15 mouse cellular contexts compared by ENCODE assay signal in the genomic region with DNA sequence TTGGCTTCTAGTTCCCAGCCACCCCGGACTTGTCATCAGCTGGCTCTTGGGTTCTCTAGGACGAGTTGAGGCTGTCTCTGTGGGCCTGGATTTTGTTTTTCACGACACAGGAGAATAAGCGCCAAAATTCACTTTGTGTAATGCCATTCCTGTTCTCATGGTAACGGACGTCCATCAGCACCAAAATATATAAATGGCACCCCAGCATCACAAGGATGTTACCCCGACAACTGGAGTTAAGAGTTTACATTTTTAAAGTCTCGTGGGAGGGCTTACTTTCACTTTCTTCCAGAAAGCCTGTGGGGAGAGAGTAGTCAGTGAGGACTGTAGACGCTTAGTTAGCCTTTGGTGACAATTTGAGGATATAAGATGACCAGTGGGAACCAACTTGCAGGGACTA.
"Had no signal": no experiment of that assay in that cellular context is flagged by ENCODE, and none has a peak within 500 bp of the region (broad histone marks: within the 10 kb centered on the region; RNA-seq: fewer than 3 reads in every experiment).

No protein-coding gene starts in this region.

- DNase-seq: kidney, adult 11 months; kidney, postnatal 14 days; lung, embryonic 14.5 days; lung, postnatal 14 days; right cerebral cortex, postnatal 4 days; spleen, adult 18-20 months; thymus, adult 2 months; thymus, postnatal 25 days had no signal

- H3K27ac ChIP-seq: kidney, embryonic 15.5 days; left cerebral cortex, adult 2 months; limb, embryonic 15.5 days; liver, embryonic 12.5 days; macrophage; midbrain, embryonic 13.5 days; neural tube, embryonic 15.5 days had no signal

- H3K4me2 ChIP-seq: kidney, embryonic 15.5 days; limb, embryonic 15.5 days; liver, embryonic 12.5 days; lung, embryonic 14.5 days; midbrain, embryonic 13.5 days; neural tube, embryonic 15.5 days had no signal

- H3K9ac ChIP-seq: kidney, embryonic 15.5 days; limb, embryonic 15.5 days; liver, embryonic 12.5 days; lung, embryonic 14.5 days; midbrain, embryonic 13.5 days; neural tube, embryonic 15.5 days had no signal

- H3K27me3 ChIP-seq: kidney, embryonic 15.5 days; limb, embryonic 15.5 days; liver, embryonic 12.5 days; midbrain, embryonic 13.5 days; neural tube, embryonic 15.5 days had no signal

- H3K4me3 ChIP-seq: kidney, embryonic 15.5 days; left cerebral cortex, adult 2 months; limb, embryonic 15.5 days; liver, embryonic 12.5 days; midbrain, embryonic 13.5 days; neural tube, embryonic 15.5 days had no signal

- H3K4me1 ChIP-seq: kidney, embryonic 15.5 days; limb, embryonic 15.5 days; liver, embryonic 12.5 days; midbrain, embryonic 13.5 days; neural tube, embryonic 15.5 days had no signal

- H3K9me3 ChIP-seq: kidney, embryonic 15.5 days; limb, embryonic 15.5 days; liver, embryonic 12.5 days; midbrain, embryonic 13.5 days; neural tube, embryonic 15.5 days had no signal

- H3K36me3 ChIP-seq: kidney, embryonic 15.5 days; limb, embryonic 15.5 days; liver, embryonic 12.5 days; midbrain, embryonic 13.5 days; neural tube, embryonic 15.5 days had no signal

- ATAC-seq: liver, embryonic 12.5 days; midbrain, embryonic 13.5 days had no signal
